Mouse (Mus musculus): ENCODE results near the gene Cpm.

The Cpm gene

DNA sequence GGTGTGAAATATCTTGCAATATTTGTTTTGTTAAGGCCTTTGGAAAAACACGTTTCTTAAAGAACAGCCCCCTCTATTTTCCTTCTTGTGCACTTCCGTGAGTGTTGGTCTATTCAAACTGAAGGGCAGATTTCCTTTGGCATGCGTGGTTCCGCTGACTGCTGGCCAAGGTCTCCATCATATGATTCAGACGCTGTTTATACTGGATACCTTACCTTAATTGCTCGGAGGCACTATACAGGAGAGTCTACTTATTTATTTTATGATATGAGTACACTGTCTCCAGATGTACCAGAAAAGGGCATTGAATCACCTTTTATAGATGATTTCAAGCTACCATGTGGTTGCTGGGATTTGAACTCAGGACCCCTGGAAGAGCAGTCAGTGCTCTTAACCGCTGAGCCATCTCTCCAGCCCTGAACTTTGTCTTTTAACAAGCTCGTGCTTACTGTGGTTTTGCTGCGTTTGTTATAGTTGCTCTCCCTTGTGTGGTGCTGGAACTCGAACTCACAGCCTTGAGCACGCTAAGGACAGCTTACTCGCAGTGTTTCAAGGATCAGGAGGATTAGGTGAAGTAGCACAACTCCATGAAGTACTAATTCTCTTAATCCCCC, 20.8 kb downstream of the Cpm start:
- DNase-seq = no peak

DNA sequence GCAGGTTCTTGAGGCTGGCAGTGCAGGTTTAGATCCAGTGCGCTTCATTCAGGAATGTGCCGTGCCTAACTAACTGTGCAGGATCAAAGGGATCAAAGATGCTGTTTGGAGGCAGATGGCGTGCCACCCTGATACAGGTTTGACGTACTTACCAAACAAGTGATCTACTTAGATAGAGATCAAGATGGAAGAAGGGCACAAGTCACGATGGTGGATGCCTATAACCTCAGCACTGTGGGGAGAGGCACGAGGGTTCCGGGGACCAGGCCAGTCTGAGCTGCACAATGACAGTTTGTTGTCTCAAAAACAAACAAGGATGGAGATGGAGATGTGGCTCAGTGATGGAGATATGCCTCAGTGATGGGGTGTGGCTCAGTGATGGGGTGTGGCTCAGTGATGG, 21.4 kb downstream of the Cpm start:
- no peak for DNase-seq

DNA sequence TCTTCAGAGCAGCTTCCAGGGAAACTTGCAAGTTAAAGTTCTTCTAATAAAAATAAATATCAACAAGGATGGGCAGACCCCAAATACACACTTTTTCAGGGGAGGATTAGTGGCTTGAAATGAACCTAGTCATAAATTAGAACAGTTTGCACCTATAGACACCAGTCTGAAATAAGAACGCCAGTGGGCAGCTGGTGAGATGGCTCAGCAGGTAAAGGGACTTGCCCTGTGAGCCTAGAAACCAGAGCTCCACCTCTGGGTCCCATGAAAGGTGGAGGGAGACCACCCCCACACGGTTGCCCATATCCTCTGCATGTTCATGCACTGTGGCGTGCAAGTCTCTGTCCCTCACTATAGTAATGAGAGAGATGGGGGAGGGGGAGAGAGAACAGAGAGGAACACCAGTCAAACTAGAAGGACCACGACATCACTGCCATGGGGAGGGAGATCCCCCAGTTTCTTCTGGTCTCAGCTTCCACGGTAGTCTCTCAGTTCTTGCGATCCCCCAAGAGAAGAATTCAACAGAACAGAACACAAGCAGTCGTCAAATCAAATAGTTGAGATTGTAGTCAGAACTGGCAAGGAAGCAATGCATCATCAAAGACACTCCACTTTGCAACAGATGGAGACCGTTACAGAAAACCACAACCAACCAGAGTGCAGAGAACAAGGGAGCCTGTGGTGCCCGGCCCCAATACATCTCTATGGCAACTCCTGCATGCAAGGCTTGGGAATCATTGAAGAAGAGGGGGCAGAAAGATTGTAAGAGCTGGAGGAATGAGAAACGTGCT, 22.5 kb downstream of the Cpm start:
- DNase-seq = no peak

DNA sequence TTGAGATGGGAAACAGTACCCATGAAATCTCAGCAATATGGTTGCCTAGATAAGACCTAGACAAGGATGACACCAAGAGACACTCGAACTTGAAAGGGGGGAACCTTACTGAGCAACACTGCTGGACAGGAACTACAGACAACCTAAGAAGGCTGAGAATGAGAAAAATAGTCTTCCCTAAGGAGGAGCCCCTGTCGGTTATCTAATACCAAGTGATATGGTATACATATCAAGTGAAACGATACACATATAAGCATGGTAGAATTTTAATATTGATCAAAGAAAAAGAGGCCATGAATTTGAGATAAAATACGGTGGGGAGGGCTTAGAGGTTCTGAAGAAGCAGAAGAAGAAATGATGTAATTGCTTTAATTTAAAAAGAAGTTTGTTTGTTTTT, 23.1 kb downstream of the Cpm start:
- DNase-seq = no peak

- DNase-seq = no peak
Measured at GRCm38 (mm10) chr10:117652930-117653778, 23.9 kb downstream of the Cpm start.

- DNase-seq = no peak
Measured at GRCm38 (mm10) chr10:117653779-117654173, 24.5 kb downstream of the Cpm start.

DNA sequence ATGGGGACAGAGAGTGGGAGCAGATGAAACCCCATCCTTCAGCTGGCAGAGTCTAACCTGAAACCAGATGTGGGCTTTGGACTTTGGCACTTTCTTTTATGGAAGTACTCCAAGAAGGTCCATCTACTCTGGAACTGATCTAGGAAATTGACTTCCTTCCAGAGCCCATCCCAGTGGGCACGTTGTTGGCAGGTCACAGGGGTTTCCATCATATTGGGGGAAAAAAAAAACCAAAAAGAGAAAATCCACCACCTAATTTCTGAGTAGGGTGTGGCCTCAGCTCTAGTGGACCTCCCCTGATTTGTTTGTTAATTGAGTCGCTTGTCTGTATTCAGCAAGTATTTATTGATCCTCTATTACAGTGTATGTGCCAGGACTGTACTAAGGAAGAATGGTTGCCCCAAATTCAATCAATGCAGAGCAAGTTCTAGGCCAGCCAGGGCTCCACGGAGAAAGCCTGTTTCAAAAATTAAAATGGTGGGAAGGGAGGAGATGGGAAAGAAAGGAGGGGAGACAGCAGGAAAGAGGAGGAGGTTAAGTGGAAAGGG, 25.4 kb downstream of the Cpm start:
- DNase-seq = no peak

DNA sequence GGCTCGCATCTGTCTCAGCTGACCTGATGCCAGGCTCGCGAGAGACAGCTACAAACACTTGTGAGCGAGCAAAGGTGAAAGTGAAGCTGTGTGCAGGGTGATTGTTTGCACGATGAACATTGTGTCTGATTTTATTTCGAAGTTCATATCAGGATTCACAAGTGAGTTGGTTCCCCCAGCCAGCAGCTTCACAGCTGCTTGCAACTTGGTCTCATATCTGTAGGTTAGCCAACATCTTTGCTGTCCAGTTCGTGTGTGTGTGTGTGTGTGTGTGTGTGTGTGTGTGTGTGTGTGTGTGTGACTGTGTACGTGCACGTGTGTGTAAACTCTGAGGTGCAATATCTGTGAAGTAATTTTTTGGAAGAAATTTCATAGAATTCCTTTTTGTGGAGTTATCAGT, 26.2 kb downstream of the Cpm start:
- DNase-seq = no peak

GRCm38 (mm10) chr10:117655908-117656661, 26.8 kb downstream of the Cpm start:
- no peak for DNase-seq

DNA sequence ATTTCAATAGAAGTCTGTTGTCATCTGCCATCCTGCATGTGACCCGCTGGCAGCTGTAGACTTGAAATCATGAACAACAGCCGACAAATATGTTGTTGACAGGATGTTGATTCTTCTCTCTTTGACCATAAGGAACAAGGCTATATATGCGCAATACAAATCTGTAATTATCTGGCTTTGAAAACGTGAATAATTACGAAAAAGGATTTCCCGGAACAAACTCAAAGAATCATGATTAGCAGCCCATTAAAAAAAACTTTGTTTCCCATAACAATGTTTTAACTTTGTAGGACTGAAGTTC, 27.3 kb downstream of the Cpm start:
- DNase-seq = no peak

DNA sequence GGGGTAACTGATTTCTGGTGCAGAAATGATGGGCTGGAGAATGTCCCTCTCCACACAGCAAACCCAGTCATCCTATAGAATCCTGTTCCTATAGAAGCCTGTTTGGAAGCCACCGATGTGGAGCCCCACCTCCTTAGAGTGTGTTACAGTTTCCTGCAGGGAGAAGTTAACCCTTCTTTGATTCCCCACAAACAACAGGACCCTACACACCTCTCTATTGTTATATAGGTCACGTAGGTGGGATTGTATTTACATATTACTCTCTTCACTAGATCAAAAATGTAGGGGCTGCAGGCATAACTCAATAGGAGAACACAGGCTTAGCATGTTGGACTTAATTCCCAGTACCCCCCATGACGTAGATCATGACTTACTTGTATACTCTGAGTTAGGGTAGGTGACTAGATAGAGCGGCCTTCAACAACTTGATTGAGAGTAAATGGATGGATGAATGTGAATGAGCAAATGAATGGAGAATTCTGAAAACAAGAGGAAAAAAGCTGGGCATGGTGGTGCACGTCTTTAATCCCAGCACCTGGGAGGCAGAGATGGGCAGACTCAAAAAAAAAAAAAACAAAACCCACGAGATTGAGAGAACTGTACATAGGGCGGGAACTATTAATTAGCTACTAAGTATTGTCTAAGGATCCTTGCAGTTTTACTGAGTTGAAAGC, 27.8 kb downstream of the Cpm start:
- no peak for DNase-seq

GRCm38 (mm10) chr10:117657659-117658306, 28.5 kb downstream of the Cpm start:
- DNase-seq = no peak

DNA sequence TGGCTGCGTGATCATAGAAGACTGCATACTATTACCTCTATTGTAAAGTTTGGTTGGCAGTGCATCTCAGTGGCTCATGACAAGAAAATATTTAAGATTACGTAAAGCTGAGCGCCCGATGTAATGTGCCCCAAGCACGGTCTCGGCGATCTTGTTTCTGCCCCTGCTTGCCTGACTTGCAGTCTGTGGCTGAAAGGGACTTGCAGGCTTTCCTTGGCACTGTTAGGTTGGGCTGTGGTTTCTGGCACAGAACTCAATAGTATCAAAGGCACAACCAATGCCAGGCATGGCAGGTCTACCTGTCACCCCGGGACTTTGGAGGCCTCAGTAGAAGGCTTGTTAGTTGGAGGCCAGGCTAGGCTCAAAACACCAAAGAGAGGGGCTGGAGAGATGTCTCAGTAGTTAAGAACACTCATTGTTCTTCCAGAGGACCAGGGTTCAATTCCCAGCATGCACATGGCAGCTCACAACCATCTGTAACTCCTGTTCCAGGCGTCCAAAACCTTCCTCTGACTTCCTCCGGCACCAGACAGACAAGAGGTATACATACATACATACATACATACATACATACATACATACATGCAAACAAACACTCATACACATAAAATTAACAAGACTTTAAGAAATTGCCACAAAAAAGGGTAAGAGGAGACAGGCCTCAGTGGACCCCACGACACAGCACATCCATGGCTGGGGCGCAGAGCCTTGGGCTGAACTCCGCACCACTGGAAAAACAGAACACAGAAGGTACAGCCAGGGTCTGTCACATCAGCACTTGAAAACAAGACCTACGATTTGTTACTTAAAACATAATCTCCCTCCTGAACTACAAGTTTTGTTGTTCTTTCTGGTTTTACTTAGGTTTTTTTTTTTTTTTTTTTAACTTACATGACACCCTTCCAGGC, 29.5 kb downstream of the Cpm start:
- no peak for DNase-seq

GRCm38 (mm10) chr10:117659430-117659813, 30.1 kb downstream of the Cpm start:
- DNase-seq = no peak

- DNase-seq = no peak
Measured at GRCm38 (mm10) chr10:117659819-117660218, 30.5 kb downstream of the Cpm start.

DNA sequence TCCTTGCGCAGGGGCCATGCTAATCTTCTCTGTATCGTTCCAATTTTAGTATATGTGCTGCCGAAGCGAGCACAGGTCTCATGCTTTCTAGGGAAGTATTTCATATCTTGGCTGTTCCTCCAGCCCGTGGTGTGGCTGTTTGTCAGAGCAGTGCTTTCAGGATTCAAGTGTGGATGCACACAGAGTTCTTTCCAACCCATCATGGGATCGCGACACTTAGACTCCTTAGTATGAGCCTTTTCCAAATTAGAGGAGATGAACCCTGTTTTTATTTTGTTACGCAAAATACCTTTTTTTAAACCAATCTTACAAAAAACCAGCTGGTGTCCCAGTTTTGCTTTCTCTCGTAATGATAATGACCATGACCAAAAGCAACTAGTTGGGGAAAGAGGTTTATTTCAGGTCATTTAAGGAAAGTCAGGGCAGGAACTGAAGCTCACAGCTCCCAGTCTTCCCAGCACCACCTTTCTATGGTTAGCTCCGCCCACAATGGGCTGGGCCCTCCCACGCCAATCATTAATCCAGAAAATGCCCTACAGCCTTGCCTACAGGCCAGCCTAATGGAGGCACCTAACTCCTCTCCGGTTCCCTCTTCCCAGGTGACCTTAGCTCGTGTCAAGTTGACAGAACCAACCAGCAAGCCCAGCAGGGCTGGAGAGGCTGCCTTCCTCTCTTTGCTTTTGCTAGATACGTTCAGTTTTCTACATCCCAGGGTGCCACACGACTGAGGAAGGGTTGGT, 33.2 kb downstream of the Cpm start:
- no peak for DNase-seq

GRCm38 (mm10) chr10:117663056-117663864, 34.0 kb downstream of the Cpm start:
- no peak for DNase-seq

- no peak for DNase-seq
Measured at GRCm38 (mm10) chr10:117663865-117664200, 34.5 kb downstream of the Cpm start.

All from cerebellum, adult 18-20 months (tissue).